Mouse (Mus musculus) layer of hippocampus, adult 11-12 months (tissue): ENCODE measurements around the gene Ikzf5.
"Not testable (repeated sequence)": the region's sequence is repeated elsewhere in the genome, so short reads cannot be mapped to it uniquely, and the experiment has no call there.

Source experiments
- DNase-seq: peaks from one replicate; pipeline ENCODE4 v3.0.0; 2022; ENCODE audit warnings: low spot score

The Ikzf5 gene

GRCm38 (mm10) chr7:131410416-131411058 lies at the start of gene Ikzf5, which contains the start of gene Acadsb:
Gene Ikzf5 (minus strand): TSS chr7:131410521.
Gene Acadsb (plus strand): TSS chr7:131410601.
- DNase-seq: peak; percentile 99

GRCm38 (mm10) chr7:131456714-131457113 lies 46.4 kb upstream of the Ikzf5 start:
- DNase-seq: no peak

GRCm38 (mm10) chr7:131437051-131437450 lies 26.7 kb upstream of the Ikzf5 start:
- no peak for DNase-seq

GRCm38 (mm10) chr7:131434276-131434675 lies 24.0 kb upstream of the Ikzf5 start:
- no peak for DNase-seq

- peak; percentile 43 for DNase-seq
These were observed 21.9 kb upstream of the Ikzf5 start for GRCm38 (mm10) chr7:131432244-131432643.

- no peak for DNase-seq
These were observed 17.0 kb upstream of the Ikzf5 start for GRCm38 (mm10) chr7:131427331-131427730.

- DNase-seq: no peak
These were observed 14.6 kb upstream of the Ikzf5 start for GRCm38 (mm10) chr7:131424912-131425311.

- no peak for DNase-seq
These were observed 7.3 kb upstream of the Ikzf5 start for GRCm38 (mm10) chr7:131417605-131418004.

- not testable (repeated sequence) for DNase-seq
These were observed 6.4 kb upstream of the Ikzf5 start for GRCm38 (mm10) chr7:131416742-131417141.

GRCm38 (mm10) chr7:131411941-131412270 lies 1.6 kb upstream of the Ikzf5 start:
- no peak for DNase-seq

GRCm38 (mm10) chr7:131411221-131411940 lies 1.1 kb upstream of the Ikzf5 start:
- no peak for DNase-seq

- DNase-seq: no peak
These were observed 334 bp downstream of the Ikzf5 start for GRCm38 (mm10) chr7:131409988-131410385.

- DNase-seq: no peak
These were observed 867 bp downstream of the Ikzf5 start for GRCm38 (mm10) chr7:131409321-131409987.

- not testable (repeated sequence) for DNase-seq
These were observed 18.6 kb downstream of the Ikzf5 start for GRCm38 (mm10) chr7:131391761-131392160.

GRCm38 (mm10) chr7:131371880-131372651 lies 38.3 kb downstream of the Ikzf5 start:
- no peak for DNase-seq

GRCm38 (mm10) chr7:131371470-131371860 lies 38.9 kb downstream of the Ikzf5 start:
- no peak for DNase-seq

- peak; percentile 90 for DNase-seq
These were observed 39.5 kb downstream of the Ikzf5 start, which contains the start of gene Pstk for GRCm38 (mm10) chr7:131370648-131371469. Gene Pstk (plus strand): TSS chr7:131371141.

GRCm38 (mm10) chr7:131364131-131364530 lies 46.2 kb downstream of the Ikzf5 start:
- DNase-seq: no peak

- DNase-seq: peak; percentile 95
These were observed 47.6 kb downstream of the Ikzf5 start, which contains the start of gene 2310057M21Rik for GRCm38 (mm10) chr7:131362615-131363300. Gene 2310057M21Rik (minus strand): TSS chr7:131362759.

- no peak for DNase-seq
These were observed 48.1 kb downstream of the Ikzf5 start for GRCm38 (mm10) chr7:131362269-131362614.

GRCm38 (mm10) chr7:131356105-131356504 lies 54.2 kb downstream of the Ikzf5 start:
- no peak for DNase-seq
